Mouse (Mus musculus): ENCODE measurements around the gene Mrps10. TPM values are rescaled to one million over a fixed set of nuclear protein-coding genes. Genes with fewer than 3 reads are reported as not detected.

Mrps10 gene
- 10 to 100 TPM; 21.8 to 30.0 TPM for total RNA-seq (2023)

GRCm38 (mm10) chr17:47368401-47369086, at the start of gene Mrps10:
Mrps10 (plus strand) TSS chr17:47368887.

DNA sequence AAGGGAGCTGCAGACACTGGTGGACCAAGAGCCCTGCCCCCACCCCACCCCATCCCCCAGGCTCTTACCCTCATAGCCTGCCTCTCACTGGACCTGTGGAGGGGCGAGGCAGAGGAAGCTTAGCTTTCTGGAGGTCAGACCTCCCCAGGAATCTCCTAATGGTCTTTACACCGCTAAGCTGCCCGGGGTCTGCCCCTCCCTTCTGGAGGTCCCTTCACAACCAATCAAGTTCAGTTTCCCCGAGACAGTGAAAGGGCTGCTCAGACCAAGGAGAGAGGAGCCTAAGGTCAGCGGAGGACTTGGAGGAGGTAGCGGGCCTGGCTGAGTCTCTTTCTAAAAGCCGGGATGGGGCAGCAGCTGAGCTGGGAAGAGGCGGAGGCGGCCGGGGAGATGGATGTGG, 16.5 kb downstream of the Mrps10 start, which contains the start of gene Guca1b:
Gene Guca1b, plus strand, starts transcription at position 249 of the 400 bp plus-strand sequence.

DNA sequence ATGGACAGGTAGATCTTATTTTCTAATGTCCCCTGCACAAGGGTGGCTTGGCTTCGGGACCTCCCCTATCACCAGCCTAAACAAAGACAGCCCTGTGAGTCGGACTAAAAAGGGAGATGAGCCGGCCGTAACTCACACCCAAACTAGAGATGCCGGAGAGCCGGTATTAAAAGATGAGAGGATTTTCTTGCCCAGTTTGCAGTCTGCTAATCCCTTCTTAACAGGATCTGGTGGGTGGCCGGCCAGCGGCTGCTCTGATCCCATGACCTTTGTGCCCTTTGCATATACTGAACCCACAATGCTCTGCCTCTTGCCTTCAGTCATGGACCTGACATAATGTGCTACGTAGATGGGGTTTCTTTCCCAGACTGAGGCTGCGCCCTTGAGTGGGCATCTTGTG, 31.8 kb downstream of the Mrps10 start, which contains the start of gene Guca1a:
Gene Guca1a, minus strand, starts transcription at position 134 of the 400 bp plus-strand sequence.

Other genes starting within 250 kb of the Mrps10 start
- 1 to 10 TPM; 2.5 to 3.7 TPM for gene Guca1b, start 16.5 kb downstream of the Mrps10 start, total RNA-seq (2023)
- not detected for gene Guca1a, start 31.7 kb downstream of the Mrps10 start, total RNA-seq (2023)
- not detected for gene AI661453, start 67.7 kb downstream of the Mrps10 start, total RNA-seq (2023)
- gene 1700001C19Rik, start 68.5 kb downstream of the Mrps10 start, total RNA-seq (2023): not detected
- 10 to 100 TPM; 61.4 to 65.7 TPM for gene Taf8, start 133.4 kb downstream of the Mrps10 start, total RNA-seq (2023)
- 100 to 1,000 TPM; 151 to 249 TPM for gene Ccnd3, start 136.2 kb downstream of the Mrps10 start, total RNA-seq (2023)
- 10 to 100 TPM; 11.5 to 12.2 TPM for gene Bysl, start 242.6 kb downstream of the Mrps10 start, total RNA-seq (2023)
- gene Med20, start 242.7 kb downstream of the Mrps10 start, total RNA-seq (2023): 10 to 100 TPM; 53.3 to 77.0 TPM
- gene Gm20517, start 242.7 kb downstream of the Mrps10 start, total RNA-seq (2023): 1 to 10 TPM; 2.4 to 3.5 TPM

All from B cell, adult 67 days (primary cell).